Mouse (Mus musculus): ENCODE measurements around the gene Pspc1. TPM values are rescaled to one million over a fixed set of nuclear protein-coding genes. Genes with fewer than 3 reads are reported as not detected.

Pspc1 gene
- polyA plus RNA-seq, 1 experiment, result 10.4 TPM

DNA sequence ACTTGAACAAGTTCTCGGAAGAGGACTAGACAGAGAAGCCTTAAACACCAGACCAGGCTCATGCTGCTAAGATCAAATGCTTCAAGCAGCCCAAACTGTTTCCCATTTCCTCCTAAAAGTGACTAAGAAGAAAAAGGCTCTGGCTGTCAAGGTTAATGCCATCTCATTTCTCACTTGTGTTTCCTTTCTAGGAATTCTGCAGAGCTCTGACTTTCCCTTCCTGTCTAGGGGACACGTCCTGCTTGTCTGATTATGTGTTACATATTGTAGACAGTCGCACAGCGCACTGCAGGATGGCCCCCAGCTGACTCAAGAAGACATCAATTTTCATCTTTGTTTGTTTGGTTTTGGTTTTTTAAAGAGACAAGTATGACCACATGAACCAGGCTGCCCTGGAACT lies 72.4 kb downstream of the Pspc1 start:
- DNase-seq, result no peak
- Histone ChIP-seq H3K36me3 (ENCODE audit: control insufficient read depth, insufficient read depth, low read length) (peaks cover 8% of the 10 kb centered on the region), H3K27ac (ENCODE audit: control insufficient read depth, insufficient read depth, low read length) (no peak overlapping the region), H3K4me3 (ENCODE audit: control insufficient read depth, insufficient read depth, low read length) (no peak overlapping the region), H3K4me1 (replicated peaks; ENCODE audit: control insufficient read depth, insufficient read depth, low read length) (no peaks in the 10 kb centered on the region), H3K27me3 (ENCODE audit: control insufficient read depth, insufficient read depth, low read length) (no peaks in the 10 kb centered on the region)
- no peak for TF ChIP-seq CTCF (IDR thresholded peaks at IDR 0.05; ENCODE audit: borderline replicate concordance, control insufficient read depth, extremely low read depth, insufficient read depth, low read length, poor library complexity)
- no peak for TF ChIP-seq POLR2A (IDR thresholded peaks at IDR 0.05; ENCODE audit: control insufficient read depth, extremely low read depth, insufficient read depth, low read length, poor library complexity)
- WGBS, result 91% methylated on average over 4 of the region's 4 CpGs

GRCm38 (mm10) chr14:56702644-56703043 lies 75.5 kb downstream of the Pspc1 start:
- H3K36me3 ChIP-seq (ENCODE audit: control insufficient read depth, insufficient read depth, low read length), result peaks cover 30% of the 10 kb centered on the region
- no peak for DNase-seq
- no peak overlapping the region for H3K27ac ChIP-seq (ENCODE audit: control insufficient read depth, insufficient read depth, low read length)
- H3K4me1 ChIP-seq (replicated peaks; ENCODE audit: control insufficient read depth, insufficient read depth, low read length), result no peaks in the 10 kb centered on the region
- 96% methylated on average over 4 of the region's 4 CpGs for WGBS
- no peak for TF ChIP-seq POLR2A (IDR thresholded peaks at IDR 0.05; ENCODE audit: control insufficient read depth, extremely low read depth, insufficient read depth, low read length, poor library complexity)
- no peak for TF ChIP-seq CTCF (IDR thresholded peaks at IDR 0.05; ENCODE audit: borderline replicate concordance, control insufficient read depth, extremely low read depth, insufficient read depth, low read length, poor library complexity)
- no peak overlapping the region for H3K4me3 ChIP-seq (ENCODE audit: control insufficient read depth, insufficient read depth, low read length)
- H3K27me3 ChIP-seq (ENCODE audit: control insufficient read depth, insufficient read depth, low read length), result no peaks in the 10 kb centered on the region

DNA sequence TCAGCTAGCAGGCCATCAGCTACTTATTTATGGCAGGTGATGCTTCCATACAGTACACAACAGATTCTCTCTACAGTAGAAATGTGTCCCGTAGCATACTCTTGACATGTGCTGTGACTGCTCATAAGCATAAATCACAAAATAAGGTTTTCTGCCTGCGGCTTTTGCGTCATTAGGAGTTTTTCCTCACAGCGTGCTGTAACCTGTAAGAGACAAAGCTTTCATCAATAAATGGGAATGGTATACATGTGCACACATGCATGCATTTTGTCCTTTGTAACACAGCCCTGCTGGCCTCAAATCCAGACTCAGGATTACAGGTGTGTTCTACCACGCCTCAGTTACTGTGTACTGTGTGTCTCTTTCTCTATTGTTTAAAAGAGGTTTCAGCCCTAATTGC lies 80.3 kb downstream of the Pspc1 start:
- Histone ChIP-seq H3K36me3 (ENCODE audit: control insufficient read depth, insufficient read depth, low read length) (peaks cover 77% of the 10 kb centered on the region), H3K27me3 (ENCODE audit: control insufficient read depth, insufficient read depth, low read length) (no peaks in the 10 kb centered on the region), H3K4me3 (ENCODE audit: control insufficient read depth, insufficient read depth, low read length) (no peak overlapping the region), H3K27ac (ENCODE audit: control insufficient read depth, insufficient read depth, low read length) (no peak overlapping the region), H3K4me1 (replicated peaks; ENCODE audit: control insufficient read depth, insufficient read depth, low read length) (no peaks in the 10 kb centered on the region)
- DNase-seq, result no peak
- 94% methylated on average over 5 of the region's 5 CpGs for WGBS
- TF ChIP-seq POLR2A (IDR thresholded peaks at IDR 0.05; ENCODE audit: control insufficient read depth, extremely low read depth, insufficient read depth, low read length, poor library complexity) (no peak), CTCF (IDR thresholded peaks at IDR 0.05; ENCODE audit: borderline replicate concordance, control insufficient read depth, extremely low read depth, insufficient read depth, low read length, poor library complexity) (no peak)

- Histone ChIP-seq H3K36me3 (ENCODE audit: control insufficient read depth, insufficient read depth, low read length) (peaks cover 83% of the 10 kb centered on the region), H3K27me3 (ENCODE audit: control insufficient read depth, insufficient read depth, low read length) (no peaks in the 10 kb centered on the region), H3K27ac (ENCODE audit: control insufficient read depth, insufficient read depth, low read length) (no peak overlapping the region), H3K4me3 (ENCODE audit: control insufficient read depth, insufficient read depth, low read length) (no peak overlapping the region), H3K4me1 (replicated peaks; ENCODE audit: control insufficient read depth, insufficient read depth, low read length) (no peaks in the 10 kb centered on the region)
- no peak for DNase-seq
- no peak for TF ChIP-seq CTCF (IDR thresholded peaks at IDR 0.05; ENCODE audit: borderline replicate concordance, control insufficient read depth, extremely low read depth, insufficient read depth, low read length, poor library complexity)
- TF ChIP-seq POLR2A (IDR thresholded peaks at IDR 0.05; ENCODE audit: control insufficient read depth, extremely low read depth, insufficient read depth, low read length, poor library complexity), result no peak
- 52% methylated on average over 3 of the region's 3 CpGs for WGBS
These were observed 82.6 kb downstream of the Pspc1 start for GRCm38 (mm10) chr14:56695495-56695894.

- Histone ChIP-seq H3K4me3 (ENCODE audit: control insufficient read depth, insufficient read depth, low read length) (no peak overlapping the region), H3K27ac (ENCODE audit: control insufficient read depth, insufficient read depth, low read length) (no peak overlapping the region), H3K27me3 (ENCODE audit: control insufficient read depth, insufficient read depth, low read length) (no peaks in the 10 kb centered on the region), H3K36me3 (ENCODE audit: control insufficient read depth, insufficient read depth, low read length) (peaks cover 73% of the 10 kb centered on the region), H3K4me1 (replicated peaks; ENCODE audit: control insufficient read depth, insufficient read depth, low read length) (no peaks in the 10 kb centered on the region)
- WGBS, result 93% methylated on average over 1 of the region's 1 CpGs
- TF ChIP-seq CTCF (IDR thresholded peaks at IDR 0.05; ENCODE audit: borderline replicate concordance, control insufficient read depth, extremely low read depth, insufficient read depth, low read length, poor library complexity) (no peak), POLR2A (IDR thresholded peaks at IDR 0.05; ENCODE audit: control insufficient read depth, extremely low read depth, insufficient read depth, low read length, poor library complexity) (no peak)
- no peak for DNase-seq
These were observed 88.3 kb downstream of the Pspc1 start for GRCm38 (mm10) chr14:56689766-56690165.

- Histone ChIP-seq H3K27me3 (ENCODE audit: control insufficient read depth, insufficient read depth, low read length) (no peaks in the 10 kb centered on the region), H3K4me3 (ENCODE audit: control insufficient read depth, insufficient read depth, low read length) (no peak overlapping the region), H3K4me1 (replicated peaks; ENCODE audit: control insufficient read depth, insufficient read depth, low read length) (no peaks in the 10 kb centered on the region), H3K36me3 (ENCODE audit: control insufficient read depth, insufficient read depth, low read length) (peaks cover 71% of the 10 kb centered on the region), H3K27ac (ENCODE audit: control insufficient read depth, insufficient read depth, low read length) (no peak overlapping the region)
- TF ChIP-seq CTCF (IDR thresholded peaks at IDR 0.05; ENCODE audit: borderline replicate concordance, control insufficient read depth, extremely low read depth, insufficient read depth, low read length, poor library complexity) (no peak), POLR2A (IDR thresholded peaks at IDR 0.05; ENCODE audit: control insufficient read depth, extremely low read depth, insufficient read depth, low read length, poor library complexity) (no peak)
- DNase-seq, result no peak
- WGBS, result 100% methylated on average over 1 of the region's 1 CpGs
These were observed 89.0 kb downstream of the Pspc1 start for GRCm38 (mm10) chr14:56689116-56689515.

- H3K27me3 ChIP-seq (ENCODE audit: control insufficient read depth, insufficient read depth, low read length), result no peaks in the 10 kb centered on the region
- H3K27ac ChIP-seq (ENCODE audit: control insufficient read depth, insufficient read depth, low read length), result no peak overlapping the region
- DNase-seq, result no peak
- peaks cover 67% of the 10 kb centered on the region for H3K36me3 ChIP-seq (ENCODE audit: control insufficient read depth, insufficient read depth, low read length)
- WGBS, result 90% methylated on average over 1 of the region's 1 CpGs
- TF ChIP-seq CTCF (IDR thresholded peaks at IDR 0.05; ENCODE audit: borderline replicate concordance, control insufficient read depth, extremely low read depth, insufficient read depth, low read length, poor library complexity) (no peak), POLR2A (IDR thresholded peaks at IDR 0.05; ENCODE audit: control insufficient read depth, extremely low read depth, insufficient read depth, low read length, poor library complexity) (no peak)
- no peak overlapping the region for H3K4me3 ChIP-seq (ENCODE audit: control insufficient read depth, insufficient read depth, low read length)
- H3K4me1 ChIP-seq (replicated peaks; ENCODE audit: control insufficient read depth, insufficient read depth, low read length), result no peaks in the 10 kb centered on the region
These were observed 92.7 kb downstream of the Pspc1 start for GRCm38 (mm10) chr14:56685426-56685825.

Other genes with a start within 250 kb of the Pspc1 start
- gene Cenpj, start 202.9 kb downstream of the Pspc1 start, polyA plus RNA-seq (2012; rRNA removed), result 4.3 and 6.3 TPM in 2 replicates
- gene Parp4, start 202.7 kb downstream of the Pspc1 start, polyA plus RNA-seq (2012; rRNA removed), result 9.2 and 11.3 TPM in 2 replicates
- 5.3 and 6.9 TPM in 2 replicates for gene Mphosph8, start 110.1 kb downstream of the Pspc1 start, polyA plus RNA-seq (2012; rRNA removed)
- 5.0 and 6.9 TPM in 2 replicates for gene Zmym5, start 33.4 kb upstream of the Pspc1 start, polyA plus RNA-seq (2012; rRNA removed)
- 15.3 and 16.6 TPM in 2 replicates for gene Zmym2, start 108.3 kb upstream of the Pspc1 start, polyA plus RNA-seq (2012; rRNA removed)